Mouse (Mus musculus): ENCODE measurements at regions not wholly inside any gene's neighbourhood (a gene's known extent, or its start where the extent isn't known, plus 50 kb on each side); places are given as distances from the start of the nearest gene placed in this dataset.

DNA sequence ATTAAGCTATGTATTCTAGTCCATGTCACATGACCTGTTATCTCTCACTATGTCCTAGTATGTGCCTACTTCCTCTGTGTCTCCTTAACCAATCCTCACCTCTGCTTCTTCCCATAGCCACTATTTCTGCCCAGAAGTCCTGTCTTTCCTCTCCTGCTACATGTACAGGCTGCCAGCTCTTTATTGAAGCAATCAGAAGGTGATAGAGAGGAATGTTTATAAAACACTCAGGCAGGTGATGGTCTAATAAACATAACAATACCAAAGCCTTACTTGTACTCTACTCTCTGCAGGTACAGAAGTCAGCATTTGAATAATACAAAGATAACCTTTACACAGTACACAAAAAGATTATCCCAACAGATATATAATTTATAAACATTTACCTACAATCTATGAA is 52.9 kb upstream of the Lrfn5 start:
- DNase-seq (ENCODE audit: low read depth, low spot score): peak; percentile 42
